In genomic region chr2:28348453-28348852, GRCm38 (mm10) we compare ENCODE assay signal across 25 mouse cellular contexts.
"Had no signal": no experiment of that assay in that cellular context is flagged by ENCODE, and none has a peak within 500 bp of the region (broad histone marks: within the 10 kb centered on the region; RNA-seq: fewer than 3 reads in every experiment).

No protein-coding gene starts in this region.

- H3K27ac ChIP-seq: heart, embryonic 10.5 days; heart, embryonic 13.5 days; heart, embryonic 15.5 days; hindbrain, embryonic 13.5 days; hindbrain, embryonic 15.5 days; kidney, embryonic 15.5 days; kidney, postnatal 0 days; left cerebral cortex, adult 2 months; limb, embryonic 13.5 days; limb, embryonic 15.5 days; liver, embryonic 12.5 days; liver, embryonic 14.5 days had no signal

- H3K4me1 ChIP-seq: heart, embryonic 13.5 days; heart, embryonic 15.5 days; hindbrain, embryonic 13.5 days; hindbrain, embryonic 15.5 days; kidney, embryonic 15.5 days; limb, embryonic 13.5 days; limb, embryonic 15.5 days; liver, embryonic 12.5 days had no signal

- H3K4me3 ChIP-seq: heart, embryonic 10.5 days; heart, embryonic 13.5 days; heart, embryonic 15.5 days; hindbrain, embryonic 13.5 days; hindbrain, embryonic 15.5 days; kidney, embryonic 15.5 days; left cerebral cortex, adult 2 months; limb, embryonic 13.5 days; limb, embryonic 15.5 days; liver, embryonic 12.5 days had no signal

- H3K27me3 ChIP-seq: heart, embryonic 13.5 days; heart, embryonic 15.5 days; hindbrain, embryonic 13.5 days; hindbrain, embryonic 15.5 days; kidney, embryonic 15.5 days; limb, embryonic 13.5 days; limb, embryonic 15.5 days had no signal

- H3K36me3 ChIP-seq: heart, embryonic 10.5 days; heart, embryonic 13.5 days; heart, embryonic 15.5 days; hindbrain, embryonic 13.5 days; hindbrain, embryonic 15.5 days; kidney, embryonic 15.5 days; limb, embryonic 13.5 days; limb, embryonic 15.5 days; liver, embryonic 12.5 days had no signal

- DNase-seq: gastrocnemius, postnatal 14 days; gastrocnemius, postnatal 36 days; heart, adult 18-20 months; heart, postnatal 14 days; heart, postnatal 36 days; kidney, adult 11 months; kidney, adult 2 months; kidney, adult 9 months; kidney, postnatal 14 days; kidney, postnatal 36 days; layer of hippocampus, adult 9-11 months; layer of hippocampus, postnatal 36 days had no signal

- ATAC-seq: intestine, embryonic 16.5 days; liver, embryonic 12.5 days had no signal

- H3K9ac ChIP-seq: heart, embryonic 13.5 days; heart, embryonic 15.5 days; hindbrain, embryonic 13.5 days; hindbrain, embryonic 15.5 days; kidney, embryonic 15.5 days; limb, embryonic 13.5 days; limb, embryonic 15.5 days; liver, embryonic 12.5 days; liver, embryonic 14.5 days had no signal

- H3K9me3 ChIP-seq: heart, embryonic 10.5 days; heart, embryonic 13.5 days; heart, embryonic 15.5 days; hindbrain, embryonic 13.5 days; hindbrain, embryonic 15.5 days; kidney, embryonic 15.5 days; limb, embryonic 13.5 days; limb, embryonic 15.5 days; liver, embryonic 12.5 days had no signal

- H3K4me2 ChIP-seq: heart, embryonic 13.5 days; heart, embryonic 15.5 days; hindbrain, embryonic 13.5 days; hindbrain, embryonic 15.5 days; kidney, embryonic 15.5 days; limb, embryonic 13.5 days; limb, embryonic 15.5 days; liver, embryonic 12.5 days had no signal
